Mouse (Mus musculus) stomach, postnatal 0 days (tissue): Measurements from ENCODE around the gene Mrpl36.

ENCODE experiments used
- CTCF ChIP-seq: IDR thresholded peaks from 2 replicates; pipeline ENCODE4 v1.5.1; 2016; ENCODE audit warnings: antibody characterized with exemption, low read depth, mild to moderate bottlenecking, moderate library complexity
- EP300 ChIP-seq: optimal IDR thresholded peaks from 2 replicates; pipeline ENCODE3; 2016; ENCODE audit warnings: antibody characterized with exemption

GRCm38 (mm10) chr13:73279196-73279595 is 49.1 kb upstream of the Mrpl36 start:
- TF ChIP-seq CTCF (no peak), EP300 (no peak)
